Mouse (Mus musculus) MEL-GATA-1-ER (cell line): ENCODE measurements at regions not wholly inside any gene's neighbourhood (a gene's known extent, or its start where the extent isn't known, plus 50 kb on each side); places are given as distances from the start of the nearest gene placed in this dataset.

ENCODE experiments used
- DNase-seq: peaks from one replicate; pipeline ENCODE4 v3.0.0-alpha.2; 2012; ENCODE audit warnings: low read depth; ENCODE audit errors: extremely low read depth

DNA sequence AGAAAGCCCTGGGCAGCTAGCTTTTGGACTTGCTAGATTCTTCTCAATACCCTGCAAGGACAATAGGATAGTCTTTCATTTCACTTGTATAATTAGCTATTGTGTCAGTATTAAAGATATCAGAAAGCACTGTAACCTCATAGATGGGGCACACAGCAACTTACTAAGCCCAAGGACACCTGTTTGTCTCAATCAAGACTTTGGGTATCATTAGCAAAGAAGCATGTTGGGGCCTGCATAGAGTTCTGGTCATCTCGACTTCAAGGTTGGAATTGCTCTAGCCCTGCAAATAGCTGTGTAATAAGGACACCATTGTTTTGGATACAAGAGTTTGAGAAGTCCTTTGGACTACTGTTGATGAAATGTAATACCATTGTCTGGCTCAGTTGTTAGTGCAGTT lies 104.6 kb upstream of the Rspo3 start:
- DNase-seq: no peak

DNA sequence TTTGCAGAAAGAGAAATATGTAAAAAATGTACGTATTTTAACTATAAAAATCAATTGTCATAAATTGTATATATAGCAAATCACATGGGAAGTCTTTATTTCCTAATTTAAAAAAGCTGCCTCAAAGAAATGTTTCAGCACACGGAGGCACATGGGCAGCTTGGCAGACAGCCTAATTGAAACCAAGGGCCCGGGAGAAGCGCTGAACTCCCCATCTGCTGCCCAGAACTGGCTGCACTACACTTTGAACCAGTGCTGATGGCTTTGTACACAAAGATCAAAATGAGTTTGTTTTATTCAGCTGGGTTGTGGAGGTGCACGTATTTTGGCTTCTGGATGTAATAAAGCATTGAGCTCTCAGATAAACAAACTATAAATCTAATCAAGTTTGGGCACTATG lies 100.2 kb upstream of the Rspo3 start:
- no peak for DNase-seq

DNA sequence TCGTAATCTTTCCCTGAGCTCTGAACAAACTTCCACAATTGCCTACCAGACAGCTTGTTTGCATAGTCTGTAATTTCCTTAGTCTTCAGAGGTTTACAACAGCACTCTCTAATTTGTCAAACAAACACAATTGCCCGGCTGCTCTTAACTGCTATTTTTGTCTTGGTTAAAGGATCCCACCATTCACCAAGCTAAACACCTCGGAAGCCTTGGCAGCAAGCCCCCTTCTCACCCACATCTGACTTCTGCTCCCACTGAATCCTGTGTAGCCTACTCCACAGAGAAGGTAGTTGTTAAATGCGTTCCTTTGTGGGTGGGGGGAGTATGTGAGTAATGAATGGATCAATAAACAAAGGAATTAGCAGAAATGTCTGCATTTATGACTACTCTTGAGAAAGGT lies 59.8 kb upstream of the Rspo3 start:
- DNase-seq: no peak

GRCm38 (mm10) chr10:29594969-29595368 lies 59.3 kb upstream of the Rspo3 start:
- no peak for DNase-seq

- DNase-seq: no peak
Observed at GRCm38 (mm10) chr10:29592906-29593305, 57.2 kb upstream of the Rspo3 start.

- DNase-seq: no peak
Observed at GRCm38 (mm10) chr10:29590187-29590586, 54.5 kb upstream of the Rspo3 start.

- no peak for DNase-seq
Observed at GRCm38 (mm10) chr10:29589739-29590138, 54.1 kb upstream of the Rspo3 start.
